Mouse (Mus musculus): ENCODE measurements around the gene Ppp5c.

- no peak for TF ChIP-seq CTCF (IDR thresholded peaks at IDR 0.05; ENCODE audit: low read depth, low read length)
- TF ChIP-seq POLR2A (IDR thresholded peaks at IDR 0.05; ENCODE audit: extremely low read depth, insufficient read depth, low read length) = no peak
Observed at GRCm38 (mm10) chr7:17058816-17059462, 31.2 kb upstream of the Ppp5c start.

Measured in liver, adult 2 months (tissue).